Mouse (Mus musculus): ENCODE measurements around the gene Ubox5.
A peak's percentile ranks its signal among the peaks of the same experiment; 100 is the strongest.
"Not testable (repeated sequence)": the region's sequence is repeated elsewhere in the genome, so short reads cannot be mapped to it uniquely, and the experiment has no call there.

Gene Ubox5

DNA sequence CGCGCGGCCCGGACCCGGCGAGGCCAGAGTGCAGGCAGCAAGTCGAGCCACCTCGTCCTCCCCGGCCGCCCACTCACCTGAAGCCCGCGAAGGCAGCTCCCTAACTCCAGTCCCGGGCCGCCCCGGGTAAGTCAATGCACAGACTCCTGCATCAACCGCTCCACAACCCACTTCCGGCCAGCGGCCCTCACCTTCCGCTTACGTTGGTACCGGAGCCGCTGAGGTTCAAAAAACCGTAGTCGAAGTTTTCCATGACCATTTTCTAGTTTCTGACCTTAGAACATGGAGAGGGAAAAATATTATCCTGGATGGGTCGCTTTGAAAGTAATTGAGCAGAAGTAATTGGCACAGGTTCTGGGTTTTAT, at the start of gene Ubox5, which contains the start of gene Fastkd5:
Gene Ubox5, minus strand, starts transcription at position 200 of the 365 bp plus-strand sequence.
Gene Fastkd5, minus strand, starts transcription at position 189 of the 365 bp plus-strand sequence.
- DNase-seq (ENCODE audit: low spot score in 2 of 2), result peak in 1 of 2 experiments; percentile 92

DNA sequence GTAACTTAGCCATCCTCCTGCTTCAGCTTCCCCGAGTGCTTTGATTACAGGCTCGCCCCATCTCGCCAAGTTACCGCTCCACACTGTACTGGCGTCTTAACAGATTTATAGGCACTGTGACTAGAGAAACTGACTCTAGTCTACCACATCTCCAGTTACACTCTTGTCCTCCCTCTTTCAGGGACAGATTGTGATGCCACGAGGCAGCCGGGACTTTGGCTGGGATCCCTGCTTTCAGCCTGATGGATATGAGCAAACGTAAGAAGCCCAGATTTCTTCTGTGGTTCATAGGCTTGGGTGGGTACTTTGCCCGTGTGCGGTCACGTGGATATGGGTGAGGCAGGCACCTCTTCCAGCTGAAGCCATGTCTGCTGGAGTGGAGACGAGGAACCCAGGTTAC, 49.3 kb upstream of the Ubox5 start:
- no peak for DNase-seq (ENCODE audit: low spot score in 2 of 2)

DNA sequence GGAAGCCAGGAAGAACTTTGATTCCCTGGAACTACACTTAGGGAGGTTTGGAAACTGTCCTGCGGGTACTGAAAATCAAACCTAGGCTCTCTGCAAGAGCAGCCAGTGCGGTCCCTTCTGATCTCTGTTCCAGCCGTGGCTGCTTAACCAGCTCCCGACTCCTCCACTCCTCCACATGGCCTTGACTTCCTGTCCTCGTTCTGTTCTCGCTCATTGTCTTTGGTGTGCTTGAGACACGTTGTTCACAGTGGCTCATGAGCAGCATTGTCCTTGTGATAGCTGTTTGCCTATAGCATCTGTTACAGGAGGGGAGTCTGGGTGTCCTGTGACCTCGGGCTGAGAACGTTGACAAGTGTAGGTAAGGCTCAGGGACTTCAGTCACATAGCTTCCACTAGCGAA, 47.4 kb upstream of the Ubox5 start:
- no peak for DNase-seq (ENCODE audit: low spot score in 2 of 2)

DNA sequence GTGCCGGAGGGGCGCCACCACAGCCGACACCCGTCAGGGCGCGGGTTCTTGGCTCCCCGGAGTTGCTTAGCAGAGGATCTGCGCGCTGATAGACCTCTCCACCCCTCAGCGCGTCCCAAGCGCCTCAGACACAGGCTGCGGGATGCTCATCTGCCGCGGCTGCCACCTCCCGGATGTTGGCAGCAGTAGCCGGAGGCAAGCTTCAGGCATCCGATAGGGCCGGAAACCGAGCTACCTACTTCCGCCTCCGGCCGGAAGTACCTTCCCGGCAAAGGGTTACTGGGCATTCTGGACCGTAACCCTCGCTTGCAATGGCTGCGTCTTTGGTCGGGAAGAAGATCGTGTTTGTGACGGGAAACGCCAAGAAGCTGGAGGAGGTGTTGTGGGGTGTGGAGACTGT, 37.7 kb upstream of the Ubox5 start, which contains the start of gene Itpa:
Gene Itpa, plus strand, starts transcription at position 52 of the 400 bp plus-strand sequence.
- peak; percentile 68 to 88 for DNase-seq (ENCODE audit: low spot score in 2 of 2)

DNA sequence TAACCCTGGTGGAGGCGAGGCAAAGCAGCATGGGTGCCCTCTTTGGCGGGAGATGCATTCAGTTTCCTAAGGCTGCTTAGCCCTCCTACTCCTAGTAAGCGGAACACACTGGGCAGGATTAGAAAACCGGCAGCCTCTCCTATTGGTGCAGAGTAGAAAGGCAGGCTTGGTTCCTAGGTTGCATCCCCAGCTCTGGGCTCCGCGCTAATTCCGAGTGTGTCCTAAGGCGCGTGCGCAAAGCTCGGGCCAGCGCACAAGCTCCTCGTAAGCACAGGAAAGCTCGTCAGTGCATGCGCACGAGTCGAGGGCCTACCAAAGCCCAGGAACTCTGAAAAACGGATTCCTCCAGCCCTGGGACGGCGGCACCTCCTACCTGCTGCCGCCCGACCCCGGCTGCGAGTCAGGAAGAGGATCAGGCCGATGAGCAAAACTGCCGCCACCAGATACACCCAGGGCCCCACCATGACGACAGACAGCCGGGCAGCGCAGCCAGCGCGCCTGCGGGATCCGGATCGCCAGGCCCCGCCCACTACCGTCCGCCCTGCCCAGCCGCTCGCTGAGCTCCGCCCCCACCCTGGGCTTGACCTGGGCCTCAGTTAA, 34.4 kb upstream of the Ubox5 start, which contains the start of gene Ddrgk1:
Gene Ddrgk1, minus strand, starts transcription at position 558 of the 600 bp plus-strand sequence.
- DNase-seq (ENCODE audit: low spot score in 2 of 2), result peak; percentile 95

DNA sequence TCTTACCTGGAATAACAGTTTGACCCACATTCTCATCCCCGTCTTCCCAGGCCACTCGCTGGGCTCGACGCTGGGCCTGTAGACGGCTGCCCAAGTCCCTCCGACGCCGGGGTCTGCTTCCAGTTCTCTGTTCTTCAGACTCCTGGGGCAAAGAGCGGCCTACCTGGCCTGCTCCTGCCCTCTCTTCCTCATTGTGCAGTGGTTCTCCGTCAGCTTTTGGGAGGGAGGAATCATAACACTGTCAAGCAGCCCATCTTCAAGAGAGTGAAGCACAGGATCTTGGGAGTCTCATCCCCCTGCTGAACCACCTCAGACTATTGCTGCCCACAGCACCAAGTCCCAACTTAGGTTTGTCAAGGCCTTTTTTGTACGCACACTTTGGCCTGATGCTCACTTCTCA, 33.5 kb upstream of the Ubox5 start:
- no peak for DNase-seq (ENCODE audit: low spot score in 2 of 2)

DNA sequence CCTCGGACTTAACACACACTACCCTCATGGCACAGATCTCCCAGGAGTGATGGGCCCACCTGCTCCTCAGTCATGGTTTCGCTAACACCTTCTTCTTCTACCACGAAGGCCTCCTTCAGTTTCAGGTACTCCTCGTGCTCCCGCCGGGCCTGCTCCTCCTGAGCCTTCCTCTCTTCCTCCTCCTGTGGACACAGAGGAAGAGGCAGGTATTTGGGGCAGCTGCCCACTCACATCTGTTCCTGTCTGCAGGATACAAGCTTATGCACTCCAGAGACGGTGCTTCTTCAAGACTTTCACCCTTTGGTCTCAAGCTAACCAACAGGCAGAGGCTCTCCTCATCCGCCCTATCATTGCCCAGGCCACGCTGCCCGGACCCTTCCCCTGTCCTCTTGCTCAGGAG, 28.7 kb upstream of the Ubox5 start:
- no peak for DNase-seq (ENCODE audit: low spot score in 2 of 2)

DNA sequence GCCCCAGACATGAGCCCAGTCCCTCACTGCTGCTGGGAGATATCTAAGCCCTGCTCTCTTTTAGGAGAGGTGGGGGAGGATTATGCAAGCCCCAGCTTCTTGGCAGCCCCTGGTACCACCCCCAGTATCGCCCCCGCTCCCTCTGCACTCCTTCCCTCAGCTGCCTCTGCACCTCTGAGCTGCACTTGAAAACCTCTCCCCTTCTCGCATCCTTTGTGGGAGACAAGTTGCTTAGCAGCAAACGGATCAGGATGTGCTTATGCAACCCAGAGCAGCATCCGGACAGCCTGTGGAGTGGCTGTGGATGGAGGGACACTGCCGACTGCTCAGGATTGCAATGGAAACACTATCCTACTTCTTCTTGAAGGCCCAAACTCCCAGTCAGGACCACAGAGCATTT, 27.7 kb upstream of the Ubox5 start:
- peak; percentile 86 to 89 for DNase-seq (ENCODE audit: low spot score in 2 of 2)

DNA sequence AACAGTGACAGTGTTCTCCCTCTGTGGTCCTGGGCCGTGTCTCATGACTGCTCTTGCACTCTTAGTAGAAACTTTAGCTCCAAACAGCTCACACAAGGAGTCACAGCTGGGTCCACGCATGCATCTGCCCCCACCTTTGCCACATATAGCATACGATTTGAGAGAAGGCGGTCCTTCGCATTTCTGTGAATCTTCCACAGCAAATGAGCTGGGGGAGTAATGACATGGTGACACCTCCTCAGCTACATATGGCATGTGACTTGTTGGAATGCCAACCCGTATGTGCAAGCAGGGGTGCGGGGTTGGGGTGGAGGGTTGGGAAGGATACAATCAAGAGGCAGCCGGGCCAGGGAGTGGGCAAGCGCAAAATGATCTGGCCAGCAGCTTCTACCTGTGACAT, 26.7 kb upstream of the Ubox5 start:
- DNase-seq (ENCODE audit: low spot score in 2 of 2), result peak; percentile 84

DNA sequence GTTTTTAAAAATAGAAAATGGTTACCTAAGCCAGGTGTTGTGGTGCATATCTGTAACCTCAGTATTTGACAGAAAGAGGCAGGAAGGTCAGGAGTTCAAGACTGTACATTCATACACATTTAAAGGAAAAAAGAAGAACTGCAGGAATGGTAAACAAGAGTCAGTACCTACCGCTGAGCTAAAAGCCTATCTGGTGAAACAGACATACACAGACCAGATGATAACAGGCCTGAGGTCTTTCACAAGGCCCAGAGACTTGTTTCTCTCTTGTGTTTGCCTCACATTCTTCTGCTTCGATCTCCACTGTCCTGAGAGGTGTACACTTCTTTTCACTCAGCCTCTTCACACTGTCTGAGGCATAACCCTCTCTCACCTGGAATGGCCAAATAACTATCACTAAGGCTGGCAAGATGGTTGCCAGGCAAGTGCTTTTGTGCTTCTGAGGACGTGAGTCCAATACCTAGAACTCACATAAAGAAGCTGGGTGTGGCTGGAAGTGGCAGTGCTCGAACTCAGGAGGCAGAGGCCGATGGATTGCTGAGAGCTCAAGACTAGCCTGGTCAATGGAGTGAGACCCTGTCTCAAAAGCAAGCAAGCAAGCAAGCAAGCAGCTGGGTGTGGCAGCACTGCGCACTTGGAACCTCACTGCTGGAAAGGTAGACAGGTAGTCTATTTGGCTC, 26.0 kb upstream of the Ubox5 start:
- no peak for DNase-seq (ENCODE audit: low spot score in 2 of 2)

DNA sequence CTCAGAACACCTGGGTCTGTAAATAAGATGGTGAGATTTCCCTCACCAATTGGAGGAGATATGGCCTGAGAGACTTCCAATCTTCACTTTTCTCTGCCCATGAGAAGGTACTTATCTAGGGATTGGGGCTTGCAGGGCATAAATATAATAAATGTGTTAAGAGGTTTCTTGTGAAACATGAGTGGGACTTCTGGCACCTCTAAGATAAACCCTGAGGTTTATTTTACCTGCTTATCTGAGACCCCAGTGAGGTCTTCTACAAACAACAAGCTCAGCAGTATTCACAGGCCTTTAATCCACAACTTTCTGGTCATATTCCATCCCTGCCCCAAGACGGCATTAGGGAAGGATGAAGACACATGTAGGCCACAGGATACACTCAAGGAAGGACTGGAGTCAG, 23.9 kb upstream of the Ubox5 start:
- DNase-seq (ENCODE audit: low spot score in 2 of 2), result no peak

DNA sequence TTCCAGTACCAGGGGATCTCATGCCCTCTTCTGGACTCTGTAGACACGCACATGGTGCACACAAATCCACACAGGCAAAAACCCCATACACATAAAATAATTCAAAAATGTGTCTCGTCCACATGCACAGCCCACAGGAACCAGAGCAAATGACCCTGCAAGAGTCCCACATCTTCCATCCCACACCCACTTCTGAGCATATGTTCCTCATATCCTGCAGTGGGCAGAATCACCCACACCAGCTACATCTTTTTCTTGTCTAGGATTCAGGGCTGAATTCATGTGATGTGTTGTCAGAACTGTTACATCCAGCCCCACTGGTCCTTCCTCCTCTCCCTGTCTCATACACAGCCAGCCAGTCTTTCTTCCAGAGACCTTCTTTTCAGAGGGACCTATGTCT, 23.5 kb upstream of the Ubox5 start:
- peak in 1 of 2 experiments; percentile 55 for DNase-seq (ENCODE audit: low spot score in 2 of 2)

DNA sequence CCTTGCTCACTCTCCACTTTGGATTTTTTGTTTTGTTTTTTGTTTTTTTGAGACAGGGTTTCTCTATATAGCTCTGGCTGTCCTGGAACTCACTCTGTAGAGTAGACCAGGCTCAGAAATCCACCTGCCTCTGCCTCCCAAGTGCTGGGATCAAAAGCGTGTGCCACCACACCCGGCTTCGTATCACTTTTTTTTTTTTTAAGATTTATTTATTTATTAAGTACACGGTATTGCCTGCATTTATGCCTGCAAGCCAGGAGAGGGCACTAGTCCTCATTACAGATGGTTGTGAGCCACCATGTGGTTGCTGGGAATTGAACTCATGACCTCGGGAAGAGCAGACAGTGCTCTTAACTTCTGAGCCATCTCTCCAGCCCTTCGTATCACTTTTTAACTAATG, 19.2 kb upstream of the Ubox5 start:
- not testable (repeated sequence) for DNase-seq (ENCODE audit: low spot score in 2 of 2)

DNA sequence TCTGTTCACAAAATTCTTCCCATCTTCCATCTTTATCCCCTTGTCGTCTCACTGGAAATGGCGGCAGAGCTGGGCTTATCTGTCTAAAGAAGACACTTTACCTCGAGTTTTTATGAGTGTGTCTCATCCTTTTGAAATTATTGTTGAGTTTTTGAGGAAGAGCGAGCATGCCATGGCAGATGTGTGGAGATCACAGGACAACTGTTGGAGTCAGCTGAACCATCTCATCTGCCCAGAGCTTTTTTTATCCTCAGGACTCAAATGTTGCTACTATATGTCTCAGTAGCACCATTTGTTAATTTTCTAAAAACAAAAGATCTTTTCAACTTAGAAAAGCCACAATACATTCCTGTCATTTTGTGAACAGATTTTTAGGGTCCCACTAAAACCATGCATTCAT, 15.4 kb upstream of the Ubox5 start:
- DNase-seq (ENCODE audit: low spot score in 2 of 2), result no peak

DNA sequence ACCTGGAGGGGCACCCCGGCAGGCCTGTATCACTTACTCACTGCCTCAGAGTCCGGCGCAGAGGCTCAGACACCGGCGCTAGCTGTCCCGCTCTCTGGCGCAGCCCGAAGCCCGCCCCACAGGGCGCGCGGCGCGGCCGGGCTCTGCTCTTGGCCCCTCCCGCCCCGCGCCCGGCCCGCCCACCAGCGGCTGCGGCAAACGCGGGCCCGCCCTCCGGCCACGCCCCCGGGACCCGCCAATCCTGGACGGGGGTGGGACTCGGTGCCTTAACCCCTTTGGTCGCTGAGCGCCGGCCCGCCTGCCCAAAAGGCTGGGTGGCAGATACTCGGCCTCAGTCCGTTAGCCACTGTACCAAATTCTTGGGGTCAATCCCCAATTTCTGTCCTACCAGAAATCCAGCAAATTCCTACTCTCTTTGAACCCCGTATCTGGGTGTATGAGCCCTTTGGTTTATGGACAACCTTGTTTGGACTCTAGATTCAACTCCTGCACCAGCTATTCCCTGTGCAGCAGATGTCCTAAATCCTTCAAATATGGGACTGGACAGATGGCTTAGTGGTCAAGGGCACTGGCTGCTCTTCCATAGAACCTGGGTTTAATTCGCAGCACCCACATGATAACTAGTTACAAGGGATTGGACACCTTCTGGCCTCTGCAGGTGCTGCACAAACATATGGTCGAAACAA, 13.0 kb upstream of the Ubox5 start, which contains the start of gene Lzts3:
Gene Lzts3, minus strand, starts transcription at position 120 of the 686 bp plus-strand sequence.
- DNase-seq (ENCODE audit: low spot score in 2 of 2), result peak; percentile 82 to 87

DNA sequence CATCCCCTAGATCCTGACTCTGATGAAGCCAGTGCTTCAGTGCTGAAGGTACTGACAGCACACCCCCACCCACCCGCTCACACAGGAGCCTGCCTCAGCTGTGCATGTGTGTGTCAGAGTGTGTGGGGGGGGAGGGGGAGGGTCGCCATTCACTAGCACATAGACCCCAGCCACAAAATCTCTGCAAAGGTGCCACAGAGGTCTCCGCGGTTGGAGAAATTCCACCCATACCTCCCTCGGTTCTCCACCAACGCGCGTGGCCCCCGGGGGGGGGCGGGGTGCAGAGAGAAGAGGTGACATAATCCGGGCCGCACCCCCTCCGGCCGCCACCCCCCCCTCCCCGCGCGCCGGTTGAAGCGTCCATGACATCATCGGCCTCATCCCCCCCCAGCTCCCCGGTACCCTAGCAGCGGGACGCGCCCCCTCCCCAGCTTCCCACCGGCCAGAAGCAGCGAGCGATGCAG, 12.4 kb upstream of the Ubox5 start:
- no peak for DNase-seq (ENCODE audit: low spot score in 2 of 2)

DNA sequence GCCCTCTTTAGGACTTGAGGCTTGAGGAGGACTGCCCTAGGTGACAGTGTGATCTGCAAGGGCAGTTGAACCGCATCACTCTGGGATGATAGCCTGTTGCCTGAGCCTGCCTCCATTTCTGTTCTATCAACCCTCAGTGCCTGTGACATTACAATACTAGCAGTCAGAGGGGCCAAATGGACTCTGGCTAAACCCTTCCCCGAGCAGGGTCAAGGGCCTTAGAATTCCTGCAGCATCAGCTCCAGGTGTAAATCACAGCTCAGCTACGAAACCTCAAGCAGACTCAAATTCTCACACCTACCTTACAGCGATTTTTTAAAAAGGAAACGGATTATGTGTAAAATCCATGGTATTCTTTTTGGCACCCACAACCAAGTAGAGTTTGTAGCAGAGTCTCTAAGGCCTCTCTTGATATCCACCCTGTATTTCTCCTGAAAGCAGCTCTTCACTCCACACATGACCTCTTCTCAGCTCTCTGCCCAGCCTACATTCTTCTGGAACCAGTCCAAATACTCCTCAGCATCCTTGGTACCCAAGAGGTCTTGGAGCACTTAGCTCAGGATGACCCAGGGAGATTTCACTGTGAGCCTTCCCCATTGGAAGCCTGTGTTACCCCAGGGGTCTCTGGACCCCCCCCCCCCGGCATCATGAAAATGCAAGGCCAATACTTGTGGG, 11.7 kb upstream of the Ubox5 start:
- no peak for DNase-seq (ENCODE audit: low spot score in 2 of 2)

DNA sequence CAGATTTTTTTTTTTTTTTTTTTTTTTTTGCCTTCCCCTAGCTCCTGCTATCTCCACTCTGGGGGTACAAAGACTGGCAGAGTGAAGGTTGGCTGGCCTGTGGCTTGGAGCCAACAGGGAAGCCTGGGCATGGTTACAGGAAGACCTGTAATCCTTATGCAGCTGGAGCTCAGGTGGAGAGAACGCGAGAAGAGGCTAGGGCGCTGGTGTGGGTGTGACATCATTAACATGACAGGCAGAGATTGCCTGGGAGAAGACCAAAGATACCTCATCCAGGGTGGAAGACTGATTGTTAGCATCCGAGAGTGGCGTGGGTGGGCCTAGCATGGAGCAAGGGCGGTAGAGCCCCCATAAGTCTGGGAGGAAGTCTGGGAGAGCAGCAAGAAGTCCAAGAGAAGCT, 9.4 kb upstream of the Ubox5 start:
- no peak for DNase-seq (ENCODE audit: low spot score in 2 of 2)

DNA sequence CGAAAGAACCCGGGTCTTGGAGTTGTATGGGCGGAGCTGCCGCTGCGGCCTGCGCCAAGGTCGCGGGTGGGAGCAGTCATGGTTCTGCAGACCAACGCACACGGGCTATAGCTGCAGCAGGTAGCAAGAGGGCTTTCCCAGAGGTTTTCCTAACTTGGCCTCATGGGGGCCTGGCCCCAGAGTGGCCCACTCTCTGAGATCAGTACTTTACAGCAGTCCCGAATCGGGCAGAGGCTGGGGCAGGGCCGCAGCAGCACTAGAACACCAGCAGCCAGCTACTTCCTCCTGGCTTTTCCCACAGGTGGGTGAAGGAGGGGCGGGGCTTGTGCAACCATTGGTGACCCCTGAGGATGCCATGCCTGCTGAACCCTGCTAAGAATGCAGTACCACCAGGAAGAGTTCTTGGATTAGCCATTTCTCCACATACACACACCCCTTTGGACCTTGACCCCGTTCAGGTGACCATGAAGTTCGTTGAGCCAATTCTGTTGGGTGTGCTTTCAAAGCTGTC, 8.3 kb upstream of the Ubox5 start:
- DNase-seq (ENCODE audit: low spot score in 2 of 2), result no peak

DNA sequence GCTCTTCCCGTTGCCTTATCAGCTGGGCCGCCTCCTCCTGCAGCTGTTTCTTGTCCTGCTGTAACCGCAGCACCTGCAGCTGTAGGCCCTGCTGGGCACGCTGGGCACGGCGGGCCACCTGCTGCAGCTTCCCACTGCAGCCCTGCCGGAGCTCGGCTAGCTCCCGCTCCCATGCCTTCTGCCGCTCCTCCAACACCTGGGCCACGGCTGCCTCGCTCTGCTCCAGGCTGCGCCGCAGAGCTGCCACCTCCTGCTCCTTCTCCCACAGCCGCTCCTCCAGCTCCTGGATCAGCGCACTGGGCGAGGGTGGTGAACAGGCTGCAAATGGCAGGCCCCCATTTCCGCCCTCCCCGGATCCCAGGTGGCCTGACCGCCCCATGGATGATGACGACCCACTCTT, 6.0 kb upstream of the Ubox5 start:
- DNase-seq (ENCODE audit: low spot score in 2 of 2), result no peak

DNA sequence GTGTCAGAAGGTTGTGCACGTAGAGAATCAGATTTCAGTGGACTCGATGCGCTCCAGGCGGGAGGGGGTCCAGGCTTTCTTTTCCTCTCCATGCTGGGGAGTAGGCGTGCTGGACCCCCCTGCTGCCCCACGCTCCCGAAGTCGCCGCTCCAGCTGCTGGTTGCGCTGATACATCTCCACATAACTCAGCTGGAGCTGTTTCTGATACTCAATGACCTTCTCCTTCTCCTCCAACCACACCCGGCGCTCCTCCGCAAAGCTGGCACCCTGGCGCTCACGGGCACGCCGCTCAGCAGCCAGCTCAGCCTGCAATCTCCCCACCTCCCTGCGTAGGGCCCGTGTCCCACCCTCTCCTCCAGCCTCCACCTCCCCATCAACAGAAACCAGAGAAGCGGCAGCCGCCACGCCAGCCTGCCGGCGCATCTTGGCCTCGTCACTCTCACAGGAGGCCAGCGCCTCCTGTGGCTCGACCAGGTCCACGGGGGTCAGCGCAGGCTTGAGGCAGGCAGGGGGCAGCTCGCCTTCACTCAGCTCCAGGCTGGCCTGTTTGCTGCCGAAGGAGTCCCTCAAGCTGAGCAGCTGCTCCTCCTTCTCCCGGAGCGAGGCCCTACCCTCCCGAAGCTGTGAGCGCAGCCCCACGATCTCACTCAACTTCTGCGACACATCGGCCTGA, 5.0 kb upstream of the Ubox5 start:
- no peak for DNase-seq (ENCODE audit: low spot score in 2 of 2)

Data from left cerebral cortex, adult 9 months (tissue).